Mouse (Mus musculus): ENCODE measurements around the gene Helt.

- TF ChIP-seq CTCF (IDR thresholded peaks at IDR 0.05; ENCODE audit: insufficient read depth, low read length): no peak
- no peak for TF ChIP-seq POLR2A (IDR thresholded peaks at IDR 0.05; ENCODE audit: borderline replicate concordance, extremely low read depth, low read depth, low read length)
Observed at GRCm38 (mm10) chr8:46327284-46327683, 32.8 kb upstream of the Helt start.
